Mouse (Mus musculus) T-helper 2 cell (primary cell): ENCODE measurements around the gene Slc15a1.
"Not testable (repeated sequence)": the region's sequence is repeated elsewhere in the genome, so short reads cannot be mapped to it uniquely, and the experiment has no call there.

Experiments
- in situ Hi-C: fragments of 300-600 bp; cut with MboI, MseI; formaldehyde crosslinking; loops from one replicate; pipeline ENCODE4 v1.15.1; 2025; ENCODE audit warnings: high pct_unique_total_duplicates

Slc15a1 gene

GRCm38 (mm10) chr14:121413726-121414125 is 91.3 kb downstream of the Slc15a1 start:
- in situ Hi-C loops, result not testable (repeated sequence)
